Mouse (Mus musculus) neural tube, embryonic 14.5 days (tissue): ENCODE measurements at regions not wholly inside any gene's neighbourhood (a gene's known extent, or its start where the extent isn't known, plus 50 kb on each side); places are given as distances from the start of the nearest gene placed in this dataset.
"Not testable (repeated sequence)": the region's sequence is repeated elsewhere in the genome, so short reads cannot be mapped to it uniquely, and the experiment has no call there.

Source experiments
- ATAC-seq: fragments of 200-750 bp; cut with Nextera tagmentation; 2 replicates; pipeline ENCODE4 v1.8.0; 2017; ENCODE audit warnings: low read depth, mild to moderate bottlenecking, moderate TSS enrichment, moderate library complexity
- H3K27ac ChIP-seq: fragments of 300-500 bp; sonication (generic); 2 replicates; pipeline ENCODE4 v1.5.1; 2014; ENCODE audit warnings: low read depth, mild to moderate bottlenecking, control low read depth, low read length, moderate library complexity, mixed read lengths
- H3K27me3 ChIP-seq: fragments of 300-500 bp; sonication (generic); 2 replicates; pipeline ENCODE4 v1.6.1; 2014; ENCODE audit warnings: low read length; ENCODE audit not compliant: control insufficient read depth, insufficient read depth
- H3K36me3 ChIP-seq: fragments of 300-500 bp; sonication (generic); 2 replicates; pipeline ENCODE4 v1.6.1; 2014; ENCODE audit warnings: low read length, mixed read lengths; ENCODE audit not compliant: control insufficient read depth, insufficient read depth
- H3K4me1 ChIP-seq: fragments of 300-500 bp; sonication (generic); 2 replicates; pipeline ENCODE4 v1.6.1; 2014; ENCODE audit warnings: low read length; ENCODE audit not compliant: control insufficient read depth, insufficient read depth
- H3K4me2 ChIP-seq: fragments of 300-500 bp; sonication (generic); 2 replicates; pipeline ENCODE4 v1.6.1; 2014; ENCODE audit warnings: mild to moderate bottlenecking, low read depth, low read length, control low read depth
- H3K4me3 ChIP-seq: fragments of 300-500 bp; sonication (generic); 2 replicates; pipeline ENCODE4 v1.5.1; 2014; ENCODE audit warnings: low read depth, low read length, control low read depth, mixed read lengths
- H3K9ac ChIP-seq: fragments of 300-500 bp; sonication (generic); replicated peaks from 2 replicates; pipeline ENCODE4 v1.6.1; 2014; ENCODE audit warnings: low read depth, mild to moderate bottlenecking, control low read depth, low read length, mixed read lengths
- H3K9me3 ChIP-seq: fragments of 300-500 bp; sonication (generic); 2 replicates; pipeline ENCODE4 v1.6.1; 2016; ENCODE audit warnings: low read length; ENCODE audit not compliant: control insufficient read depth
- WGBS: fragments of 180-500 bp; shearing (Covaris S2); extraction: QIAGEN DNeasy Blood & Tissue Kit; methylation state at CpG from one replicate; pipeline ENCODE4 v1.1.7; 2014; 5-methylcytosine and 5-hydroxymethylcytosine counted together

GRCm38 (mm10) chr15:90882349-90882748 is 167.4 kb downstream of the Kif21a start:
- not testable (repeated sequence) for H3K36me3 ChIP-seq, H3K27ac ChIP-seq, H3K27me3 ChIP-seq, H3K4me2 ChIP-seq, ATAC-seq, H3K9me3 ChIP-seq, H3K9ac ChIP-seq, H3K4me1 ChIP-seq, H3K4me3 ChIP-seq
- WGBS, result 97% methylated on average over 19 of the region's 19 CpGs

GRCm38 (mm10) chr15:90869452-90869851 is 180.3 kb downstream of the Kif21a start:
- ATAC-seq, result no peak
- H3K27me3 ChIP-seq, result no peaks in the 10 kb centered on the region
- H3K27ac ChIP-seq, result no peak overlapping the region
- no peak overlapping the region for H3K4me2 ChIP-seq
- 69% methylated on average over 2 of the region's 2 CpGs for WGBS
- H3K9me3 ChIP-seq, result no peaks in the 10 kb centered on the region
- no peak overlapping the region for H3K9ac ChIP-seq
- H3K36me3 ChIP-seq, result no peaks in the 10 kb centered on the region
- H3K4me3 ChIP-seq, result no peak overlapping the region
- no peaks in the 10 kb centered on the region for H3K4me1 ChIP-seq

- H3K4me3 ChIP-seq, H3K9ac ChIP-seq, H3K4me1 ChIP-seq, H3K9me3 ChIP-seq, H3K36me3 ChIP-seq, H3K4me2 ChIP-seq, H3K27ac ChIP-seq, H3K27me3 ChIP-seq, ATAC-seq: not testable (repeated sequence)
- WGBS, result 100% methylated on average over 1 of the region's 4 CpGs
Measured at GRCm38 (mm10) chr15:90853763-90854162, 174.5 kb upstream of the Cpne8 start.

- Histone ChIP-seq H3K27ac (no peak overlapping the region), H3K36me3 (no peaks in the 10 kb centered on the region), H3K27me3 (no peaks in the 10 kb centered on the region), H3K4me2 (no peak overlapping the region), H3K9ac (no peak overlapping the region), H3K9me3 (no peaks in the 10 kb centered on the region), H3K4me3 (no peak overlapping the region), H3K4me1 (no peaks in the 10 kb centered on the region)
- 87% methylated on average over 2 of the region's 2 CpGs for WGBS
- ATAC-seq, result no peak
Measured at GRCm38 (mm10) chr15:90851991-90852390, 172.8 kb upstream of the Cpne8 start.

GRCm38 (mm10) chr15:90841471-90841870 is 162.2 kb upstream of the Cpne8 start:
- Histone ChIP-seq H3K4me1 (no peaks in the 10 kb centered on the region), H3K4me3 (no peak overlapping the region), H3K4me2 (no peak overlapping the region), H3K27ac (no peak overlapping the region), H3K36me3 (no peaks in the 10 kb centered on the region), H3K9ac (no peak overlapping the region), H3K27me3 (no peaks in the 10 kb centered on the region), H3K9me3 (no peaks in the 10 kb centered on the region)
- ATAC-seq, result no peak
- 23% methylated on average over 5 of the region's 5 CpGs for WGBS

GRCm38 (mm10) chr15:90835586-90835985 is 156.4 kb upstream of the Cpne8 start:
- H3K9ac ChIP-seq, result no peak overlapping the region
- H3K27ac ChIP-seq, result no peak overlapping the region
- 78% methylated on average over 7 of the region's 7 CpGs for WGBS
- H3K9me3 ChIP-seq, result no peaks in the 10 kb centered on the region
- no peaks in the 10 kb centered on the region for H3K4me1 ChIP-seq
- H3K36me3 ChIP-seq, result no peaks in the 10 kb centered on the region
- no peak overlapping the region for H3K4me3 ChIP-seq
- H3K27me3 ChIP-seq, result no peaks in the 10 kb centered on the region
- H3K4me2 ChIP-seq, result no peak overlapping the region
- ATAC-seq, result no peak

- 6% methylated on average over 4 of the region's 4 CpGs for WGBS
- H3K4me3 ChIP-seq, result no peak overlapping the region
- ATAC-seq, result peak; percentile 79
- no peaks in the 10 kb centered on the region for H3K27me3 ChIP-seq
- no peak overlapping the region for H3K9ac ChIP-seq
- H3K4me2 ChIP-seq, result no peak overlapping the region
- no peak overlapping the region for H3K27ac ChIP-seq
- H3K9me3 ChIP-seq, result no peaks in the 10 kb centered on the region
- H3K4me1 ChIP-seq, result no peaks in the 10 kb centered on the region
- no peaks in the 10 kb centered on the region for H3K36me3 ChIP-seq
Measured at GRCm38 (mm10) chr15:90827816-90828215, 148.6 kb upstream of the Cpne8 start.

GRCm38 (mm10) chr15:90822306-90822705 is 143.1 kb upstream of the Cpne8 start:
- Histone ChIP-seq H3K27me3 (no peaks in the 10 kb centered on the region), H3K4me1 (peaks cover 6% of the 10 kb centered on the region; the same call in 1 of the 2 replicates), H3K4me3 (no peak overlapping the region), H3K27ac (no peak overlapping the region), H3K9me3 (no peaks in the 10 kb centered on the region), H3K9ac (no peak overlapping the region), H3K4me2 (no peak overlapping the region), H3K36me3 (no peaks in the 10 kb centered on the region)
- 92% methylated on average over 6 of the region's 6 CpGs for WGBS
- ATAC-seq, result no peak

- H3K4me2 ChIP-seq, result peak overlapping the region; percentile 16; the same call in 1 of the 2 replicates
- H3K4me3 ChIP-seq, result no peak overlapping the region
- no peak for ATAC-seq
- WGBS, result 13% methylated on average over 14 of the region's 14 CpGs
- no peak overlapping the region for H3K27ac ChIP-seq
- peaks cover 6% of the 10 kb centered on the region; the same call in 1 of the 2 replicates for H3K4me1 ChIP-seq
- no peaks in the 10 kb centered on the region for H3K36me3 ChIP-seq
- no peak overlapping the region for H3K9ac ChIP-seq
- H3K27me3 ChIP-seq, result no peaks in the 10 kb centered on the region
- H3K9me3 ChIP-seq, result no peaks in the 10 kb centered on the region
Measured at GRCm38 (mm10) chr15:90819949-90820655, 140.9 kb upstream of the Cpne8 start.
